Mouse (Mus musculus): Measurements from ENCODE around the gene Plekhg6.

Gene Plekhg6

DNA sequence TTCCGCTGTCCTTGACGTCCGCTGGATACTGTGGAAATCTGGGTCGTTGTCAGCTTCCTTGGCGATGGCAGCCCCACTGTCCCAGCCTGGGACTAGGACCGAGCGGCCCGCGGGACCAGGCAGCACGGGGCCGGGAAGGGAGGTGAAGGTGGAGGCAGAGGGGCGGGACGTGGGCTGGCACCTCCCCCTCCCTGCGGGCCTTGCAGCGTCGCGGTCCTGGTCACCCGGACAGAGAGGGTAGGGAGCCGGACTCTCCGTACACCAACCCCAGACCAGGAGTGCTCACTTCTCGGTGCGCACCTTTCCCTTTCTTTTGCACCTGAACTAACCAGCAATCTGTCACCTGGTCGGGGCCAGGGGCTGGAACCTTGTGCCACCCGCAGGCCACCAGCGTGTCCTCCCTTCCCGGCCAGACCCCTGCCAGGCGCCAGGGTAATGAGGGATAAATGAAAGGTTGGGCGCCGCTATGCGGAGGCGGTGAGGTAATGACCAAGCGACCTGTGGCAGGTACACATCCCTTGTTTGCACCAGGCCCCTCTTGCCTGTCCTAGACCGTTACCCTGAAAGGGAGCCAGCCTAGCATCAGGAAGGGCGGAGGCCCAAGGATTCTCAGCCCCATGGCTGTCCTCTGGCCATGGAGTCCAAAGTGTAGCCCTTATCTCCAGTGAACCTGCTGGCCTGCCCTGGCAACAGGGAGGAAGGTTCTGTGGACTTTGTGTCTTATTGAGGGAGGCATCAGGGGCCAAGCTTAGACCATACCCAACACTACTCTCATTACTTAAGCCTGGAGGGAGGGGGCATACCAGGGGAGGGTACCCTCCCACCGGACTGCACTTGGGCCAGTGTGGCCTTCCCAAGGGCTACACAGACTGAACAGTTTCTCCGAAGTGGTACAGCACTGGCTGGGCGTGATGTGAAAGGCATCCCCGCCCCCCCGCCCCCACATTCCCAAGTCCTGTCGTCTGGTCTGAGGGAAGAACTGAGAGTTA, at the start of gene Plekhg6:
TSS of gene Plekhg6 (minus strand) at position 422 of the 989 bp plus-strand sequence.
- peak; percentile 64 for DNase-seq

DNA sequence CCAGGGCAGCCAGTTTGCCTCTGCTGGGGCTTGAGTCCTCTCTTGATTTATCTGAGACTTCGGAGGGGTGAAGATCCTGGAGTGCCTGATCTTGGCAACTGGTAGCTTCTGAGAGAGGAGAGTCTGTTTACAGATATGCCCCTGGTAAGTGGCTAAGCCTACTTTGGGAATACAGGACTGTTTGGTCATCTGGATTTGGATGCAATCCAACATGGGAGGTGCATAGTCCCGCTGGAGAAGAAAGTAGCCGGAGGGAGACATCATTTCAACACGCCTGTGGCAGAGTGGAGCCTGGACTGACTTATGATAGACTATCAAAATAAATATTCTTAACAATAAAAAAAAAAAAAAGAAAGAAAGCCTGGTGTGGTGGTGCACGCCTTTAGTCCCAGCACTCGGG, 49.1 kb upstream of the Plekhg6 start:
- DNase-seq: peak; percentile 74

DNA sequence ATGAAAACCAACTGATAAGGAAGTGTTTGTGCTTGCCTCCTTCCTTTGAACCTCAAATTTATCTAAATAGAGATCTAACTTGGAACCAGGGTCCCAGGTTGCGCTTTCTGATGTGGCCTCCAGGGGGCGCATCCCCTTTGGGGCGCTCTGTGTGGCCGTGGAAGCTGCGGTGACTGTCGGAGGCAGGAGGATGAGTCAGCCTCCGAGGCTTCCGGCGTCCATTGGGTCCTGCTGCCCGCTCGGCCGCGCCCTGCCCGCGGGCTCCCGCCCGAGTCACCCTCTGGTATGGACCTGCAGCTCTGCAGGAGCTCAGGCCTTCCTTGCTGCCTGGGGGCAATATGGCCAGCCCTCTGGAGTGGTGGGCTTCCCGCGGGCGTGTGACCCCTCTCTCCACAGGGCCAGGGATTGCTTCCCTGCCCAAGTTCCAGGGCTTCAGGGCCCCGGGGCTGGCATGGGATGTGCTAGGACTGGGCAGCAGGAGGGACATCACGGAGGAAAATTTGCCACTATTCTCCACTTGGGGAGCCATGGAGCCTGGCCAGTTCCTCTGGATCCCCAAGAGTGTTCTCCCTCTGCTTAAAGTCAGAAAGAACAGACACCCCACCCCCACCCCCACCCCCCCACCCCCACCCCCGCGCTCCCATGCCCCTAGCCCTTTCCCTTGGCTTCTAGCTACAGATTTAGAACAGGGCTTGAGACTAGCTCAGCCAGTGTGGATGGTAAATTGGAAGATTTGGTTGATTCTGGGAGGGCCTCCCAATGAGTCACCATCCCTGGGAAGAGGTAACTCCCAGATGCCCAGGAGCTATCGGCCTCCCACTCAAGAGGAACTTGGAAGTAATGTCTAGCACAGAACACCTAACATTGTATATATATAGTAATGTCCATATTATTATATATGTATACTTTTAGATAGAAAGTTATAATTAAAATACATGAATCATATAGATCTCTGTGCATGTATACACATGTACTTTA, 46.1 kb upstream of the Plekhg6 start:
- peak; percentile 93 for DNase-seq

DNA sequence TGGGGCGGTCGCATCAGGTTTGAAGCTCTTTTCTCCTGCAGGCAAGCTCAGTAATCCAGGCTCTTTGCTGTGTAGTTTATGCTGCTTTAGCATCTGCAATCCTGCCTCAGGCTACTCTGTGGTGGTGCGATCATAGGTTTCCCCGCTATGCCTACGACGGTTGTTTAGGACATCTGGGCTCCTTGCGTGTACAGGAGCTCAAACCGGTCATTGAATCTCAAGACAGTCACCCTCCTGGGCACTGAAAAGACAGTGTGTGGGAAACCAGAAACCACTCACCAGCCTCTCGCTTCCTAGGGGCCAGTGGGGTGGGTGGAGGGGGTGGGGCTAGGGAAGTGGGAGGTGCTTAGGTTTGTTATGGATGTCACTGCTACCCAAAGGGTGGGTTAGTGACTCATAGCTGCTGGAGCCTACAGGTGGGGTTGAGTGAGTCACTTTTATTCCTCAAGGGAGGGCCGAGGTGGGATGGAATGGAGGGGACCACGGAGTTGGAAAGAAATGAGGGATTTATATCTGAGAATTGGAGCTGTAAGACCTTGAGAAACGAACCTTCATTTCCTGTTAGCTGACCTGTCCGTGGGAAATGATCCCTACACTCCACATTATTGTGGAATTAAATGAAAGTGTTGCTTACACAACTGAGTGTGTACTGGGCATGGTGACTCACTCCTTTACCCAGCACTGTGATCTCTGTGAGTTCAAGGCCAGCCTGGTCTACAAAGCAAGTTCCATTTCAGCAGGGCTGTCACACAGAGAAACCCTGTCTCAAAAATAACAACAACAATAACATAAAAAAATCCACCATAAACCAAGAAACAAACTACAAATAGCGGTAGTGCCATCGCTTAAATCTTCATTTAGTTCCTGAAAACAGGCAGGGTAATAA, 44.9 kb upstream of the Plekhg6 start:
- DNase-seq: no peak

DNA sequence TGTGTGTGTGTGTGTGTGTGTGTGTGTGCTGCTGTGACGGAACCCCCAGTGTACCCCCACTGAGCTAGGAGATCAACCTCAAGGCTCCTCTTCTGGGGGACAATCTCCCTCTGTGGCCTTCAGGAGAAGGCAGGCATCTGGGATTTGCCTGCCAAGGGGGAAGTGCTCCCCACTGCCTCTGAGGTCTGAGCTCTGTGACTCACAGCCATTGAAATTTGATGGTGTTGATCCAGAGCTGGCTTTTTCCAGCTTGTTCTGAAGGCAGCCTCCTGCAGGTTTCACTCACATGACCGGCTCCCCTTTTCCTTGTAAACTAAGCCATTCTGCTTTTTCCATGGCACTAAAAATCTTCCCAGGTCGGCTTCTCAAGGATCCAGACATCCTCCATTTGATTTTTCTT, 43.6 kb upstream of the Plekhg6 start:
- no peak for DNase-seq

DNA sequence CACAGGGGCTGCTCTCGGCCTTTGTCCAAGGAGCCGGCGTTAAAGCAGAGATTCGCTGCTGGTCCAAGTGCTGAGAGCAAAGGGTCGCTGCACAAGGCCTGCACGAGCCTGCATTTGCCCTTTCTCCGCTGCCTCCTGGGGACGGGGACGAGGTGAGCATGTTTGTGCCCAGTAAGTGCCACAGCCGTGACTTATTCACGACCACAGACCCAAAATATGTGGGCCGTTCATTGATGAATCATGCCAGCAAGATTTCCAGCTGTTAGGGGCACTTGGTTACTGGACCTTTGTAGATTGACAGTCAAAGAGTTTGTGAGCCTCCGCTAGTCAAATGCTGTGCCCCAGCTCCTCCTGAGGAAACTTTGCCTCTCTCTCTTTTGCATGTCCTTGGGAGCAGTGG, 42.9 kb upstream of the Plekhg6 start:
- no peak for DNase-seq

DNA sequence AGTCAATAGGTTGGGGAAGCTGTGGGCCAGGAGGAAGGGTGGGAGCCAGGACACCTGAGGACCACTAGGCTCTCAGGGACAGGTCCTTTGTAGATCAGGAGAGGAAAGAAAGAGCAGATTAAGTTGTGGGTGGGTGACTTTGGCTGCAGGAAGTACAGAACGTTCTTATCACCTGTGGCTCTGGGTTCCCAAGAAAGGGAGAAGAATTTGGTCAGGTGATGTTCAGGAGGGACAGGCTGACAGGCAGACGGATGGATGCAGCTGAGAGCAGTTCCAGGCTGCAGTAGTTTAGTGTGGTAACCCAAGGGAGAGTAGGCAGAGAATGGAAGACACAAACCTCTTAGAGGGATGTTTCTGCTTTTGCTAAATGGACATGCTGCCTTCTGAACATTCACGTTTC, 42.5 kb upstream of the Plekhg6 start:
- DNase-seq: no peak

DNA sequence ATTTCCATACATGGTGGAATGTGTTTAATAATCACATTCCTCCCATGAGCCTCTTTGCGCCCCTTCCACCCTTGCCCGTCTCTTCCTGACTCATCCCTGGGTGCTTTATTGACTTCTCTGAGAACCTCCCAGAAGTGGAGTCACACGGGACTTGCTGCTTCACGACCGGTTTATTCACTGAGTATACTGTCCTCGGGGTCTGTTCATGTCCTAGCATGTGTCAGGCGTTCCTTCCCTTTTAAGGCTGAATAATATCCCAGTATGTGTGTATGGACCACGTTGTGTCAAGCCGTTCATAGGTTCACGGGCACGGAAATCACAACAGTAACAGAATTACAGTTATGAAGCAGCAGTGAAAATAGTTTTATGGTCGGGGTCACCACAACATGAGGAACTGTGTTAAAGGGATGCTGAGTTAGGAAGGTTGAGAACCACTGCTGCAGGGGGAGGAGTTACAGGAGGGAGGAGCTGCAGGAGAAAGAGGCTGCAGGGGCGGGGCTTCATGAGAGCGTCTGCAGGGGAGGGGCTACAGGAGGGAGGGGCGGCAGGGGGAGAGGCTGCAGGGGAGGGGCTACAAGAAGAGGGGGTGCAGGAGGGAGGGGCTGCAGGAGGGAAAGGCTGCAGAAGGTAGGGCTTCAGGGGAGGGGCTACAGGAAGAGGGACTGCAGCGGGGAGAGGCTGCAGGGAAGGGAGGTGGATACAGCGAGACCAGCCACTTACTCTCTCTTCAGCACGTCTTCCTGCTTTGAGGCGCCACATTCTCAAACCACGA, 41.6 kb upstream of the Plekhg6 start:
- peak; percentile 89 for DNase-seq

DNA sequence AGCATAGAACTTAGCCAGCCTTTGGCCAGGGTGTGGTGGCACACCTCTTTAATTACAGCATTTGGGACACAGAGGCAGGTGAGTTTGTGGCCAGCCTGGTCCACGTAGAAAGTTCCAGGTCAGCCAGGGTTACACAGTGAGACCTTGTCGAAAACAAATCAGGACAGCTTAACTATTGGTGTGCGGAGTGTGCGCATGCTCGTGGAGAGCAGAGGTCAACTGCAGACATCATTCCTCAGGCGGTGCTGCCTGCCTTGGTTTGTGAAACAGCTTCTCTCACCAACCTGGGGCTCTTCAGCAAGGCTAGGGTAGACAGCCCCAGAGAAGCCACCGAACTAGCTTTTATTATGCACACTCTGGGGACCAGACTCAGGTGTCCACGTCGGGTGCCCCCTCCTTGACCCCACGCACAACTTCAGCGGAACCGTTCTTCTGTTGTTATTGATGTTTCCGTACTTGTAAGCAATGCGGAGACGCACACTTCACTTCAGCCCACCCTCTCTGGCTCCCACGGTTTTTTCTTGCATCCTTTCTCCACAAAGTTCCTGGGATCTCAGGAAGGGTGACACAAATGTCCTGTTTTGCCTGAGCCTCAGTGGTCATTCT, 40.0 kb upstream of the Plekhg6 start:
- no peak for DNase-seq

DNA sequence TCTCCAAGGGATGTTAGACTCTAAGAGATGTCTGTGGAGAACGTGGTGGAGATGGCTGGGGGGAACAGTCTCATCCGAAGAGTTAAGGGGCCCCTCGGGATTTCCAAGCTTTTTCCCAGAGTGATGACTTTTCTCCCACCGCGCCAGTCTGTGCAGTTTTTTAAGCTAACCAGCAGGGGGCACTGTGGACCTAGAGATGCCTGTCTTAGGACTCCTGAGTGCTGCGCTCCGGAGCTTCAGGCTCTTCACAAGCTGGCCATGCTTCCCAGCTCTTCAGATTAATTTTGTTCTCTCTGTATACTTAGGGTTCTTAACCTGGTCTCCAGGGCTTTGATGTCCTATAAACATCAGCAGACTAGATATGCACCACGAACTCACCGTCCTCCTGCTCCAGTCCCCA, 38.2 kb upstream of the Plekhg6 start:
- peak; percentile 81 for DNase-seq

DNA sequence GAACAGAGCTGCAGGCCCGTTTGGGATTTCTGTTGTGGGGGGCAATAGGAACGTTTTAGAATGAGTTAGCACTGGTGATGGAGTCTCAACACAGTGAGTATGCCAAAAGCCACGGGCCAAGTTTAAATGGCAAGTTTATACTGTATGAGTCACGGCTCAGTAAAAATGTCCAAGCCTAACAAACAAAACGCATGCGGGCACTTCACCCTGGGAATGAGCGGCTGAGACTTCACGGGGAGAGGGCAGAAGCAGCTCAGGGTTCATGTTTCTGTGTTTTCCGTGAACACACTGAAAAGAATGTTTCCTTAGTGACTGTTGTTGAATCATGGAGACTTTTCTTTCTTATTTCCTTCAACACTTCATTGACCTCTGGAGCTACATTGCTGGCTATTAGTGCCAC, 32.7 kb upstream of the Plekhg6 start:
- peak; percentile 56 for DNase-seq

DNA sequence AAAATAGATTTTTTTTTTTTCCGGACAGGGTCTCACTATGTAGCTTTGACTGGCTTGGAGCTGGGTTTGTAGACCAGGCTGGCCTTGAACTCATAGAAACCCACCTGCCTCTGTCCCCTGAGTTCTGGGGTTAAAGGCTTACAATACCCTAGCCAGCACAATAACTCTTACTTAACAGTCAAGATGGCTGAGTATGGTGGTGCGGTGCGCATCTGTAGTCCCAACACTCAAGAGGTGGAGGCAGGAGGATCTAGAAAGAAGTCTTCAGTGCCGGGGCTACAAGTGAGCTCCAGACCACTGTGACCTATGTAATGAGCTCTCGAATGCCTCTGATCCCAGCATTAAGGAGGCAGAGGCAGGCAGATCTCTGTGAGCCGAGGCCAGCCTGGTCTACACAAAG, 31.1 kb upstream of the Plekhg6 start:
- no peak for DNase-seq

DNA sequence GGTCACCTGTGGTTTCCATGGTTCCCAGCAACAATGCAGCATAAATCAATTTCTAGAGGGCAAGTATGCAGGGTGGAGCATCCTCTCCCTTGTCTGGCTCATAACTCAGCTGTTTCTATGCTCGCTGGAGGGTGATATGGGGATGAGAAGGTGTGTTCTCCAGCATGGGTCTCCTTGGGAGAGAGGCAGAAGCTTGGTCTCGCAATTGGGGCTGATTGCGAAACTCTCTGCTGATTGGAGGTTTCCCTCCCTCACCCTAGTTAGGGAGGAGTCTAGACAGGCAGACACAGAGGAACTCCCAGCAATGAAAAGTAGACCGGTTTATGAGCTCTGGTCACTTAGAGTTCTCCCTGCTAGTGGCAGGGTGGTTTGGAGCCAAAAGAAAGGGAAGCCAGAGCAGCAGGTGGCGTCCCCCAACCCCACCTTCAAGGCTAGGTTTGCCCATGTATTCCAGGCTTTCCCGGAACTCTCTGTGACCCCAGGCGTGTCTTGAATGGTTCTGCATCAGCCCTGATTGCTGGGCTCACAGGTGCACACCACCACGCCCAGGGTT, 30.5 kb upstream of the Plekhg6 start:
- DNase-seq: peak; percentile 76

DNA sequence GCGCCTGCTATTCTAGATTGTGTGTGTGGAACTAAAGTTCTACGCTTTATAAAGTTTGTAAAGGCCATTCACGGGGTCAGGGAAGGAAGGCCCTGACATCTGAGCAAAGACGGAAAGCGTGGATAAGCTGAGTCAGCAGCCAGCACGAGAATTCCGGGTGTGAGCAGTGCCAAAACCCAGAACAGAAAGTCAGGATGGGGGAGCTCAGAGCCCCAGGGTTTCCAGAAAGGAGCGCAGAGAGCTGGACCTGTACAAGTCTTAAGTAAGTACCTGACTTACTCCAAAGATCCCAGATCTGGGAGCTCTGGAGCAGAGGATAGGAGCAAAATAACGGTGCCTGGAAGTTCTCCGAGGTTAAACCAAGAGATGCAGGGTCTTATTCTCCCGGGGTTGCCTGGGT, 30.0 kb upstream of the Plekhg6 start:
- DNase-seq: no peak

DNA sequence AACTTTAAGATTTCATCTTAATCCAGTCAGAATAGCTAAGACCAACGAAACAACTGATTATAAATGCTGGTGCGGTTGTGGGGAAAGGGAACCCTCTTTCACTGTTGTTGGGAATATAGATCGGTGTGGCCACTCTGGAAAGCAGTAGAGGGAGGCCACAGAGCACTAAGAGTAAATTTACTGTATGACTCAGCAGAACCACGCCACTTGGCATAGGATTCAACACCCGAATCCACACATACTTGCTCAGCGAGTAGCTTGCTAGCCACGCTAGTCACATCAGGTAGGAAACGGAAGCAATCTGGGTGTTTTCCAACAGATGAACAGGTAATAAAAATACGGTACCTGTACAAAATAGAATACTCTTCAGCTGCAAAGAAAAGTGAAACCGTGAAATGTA, 27.1 kb upstream of the Plekhg6 start:
- peak; percentile 50 for DNase-seq

DNA sequence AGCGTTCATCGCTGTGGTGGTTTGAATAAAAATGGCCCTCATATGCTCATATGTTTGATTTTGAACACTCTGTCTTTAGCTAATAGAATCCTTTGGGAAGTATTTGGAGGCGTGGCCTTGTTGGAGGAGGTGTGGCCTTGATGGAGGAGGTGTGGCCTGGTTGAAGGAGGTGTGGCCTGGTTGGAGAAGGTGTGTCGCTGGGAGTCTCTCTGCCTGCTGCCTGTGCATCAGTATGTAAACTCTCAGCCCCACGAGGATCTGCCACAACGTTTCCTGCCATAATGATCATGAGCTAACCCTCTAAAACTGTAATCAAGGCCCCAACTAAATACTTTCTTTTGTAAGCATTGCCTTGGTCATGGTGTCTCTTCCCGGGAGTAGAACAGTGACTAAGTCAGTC, 26.6 kb upstream of the Plekhg6 start:
- DNase-seq: no peak

DNA sequence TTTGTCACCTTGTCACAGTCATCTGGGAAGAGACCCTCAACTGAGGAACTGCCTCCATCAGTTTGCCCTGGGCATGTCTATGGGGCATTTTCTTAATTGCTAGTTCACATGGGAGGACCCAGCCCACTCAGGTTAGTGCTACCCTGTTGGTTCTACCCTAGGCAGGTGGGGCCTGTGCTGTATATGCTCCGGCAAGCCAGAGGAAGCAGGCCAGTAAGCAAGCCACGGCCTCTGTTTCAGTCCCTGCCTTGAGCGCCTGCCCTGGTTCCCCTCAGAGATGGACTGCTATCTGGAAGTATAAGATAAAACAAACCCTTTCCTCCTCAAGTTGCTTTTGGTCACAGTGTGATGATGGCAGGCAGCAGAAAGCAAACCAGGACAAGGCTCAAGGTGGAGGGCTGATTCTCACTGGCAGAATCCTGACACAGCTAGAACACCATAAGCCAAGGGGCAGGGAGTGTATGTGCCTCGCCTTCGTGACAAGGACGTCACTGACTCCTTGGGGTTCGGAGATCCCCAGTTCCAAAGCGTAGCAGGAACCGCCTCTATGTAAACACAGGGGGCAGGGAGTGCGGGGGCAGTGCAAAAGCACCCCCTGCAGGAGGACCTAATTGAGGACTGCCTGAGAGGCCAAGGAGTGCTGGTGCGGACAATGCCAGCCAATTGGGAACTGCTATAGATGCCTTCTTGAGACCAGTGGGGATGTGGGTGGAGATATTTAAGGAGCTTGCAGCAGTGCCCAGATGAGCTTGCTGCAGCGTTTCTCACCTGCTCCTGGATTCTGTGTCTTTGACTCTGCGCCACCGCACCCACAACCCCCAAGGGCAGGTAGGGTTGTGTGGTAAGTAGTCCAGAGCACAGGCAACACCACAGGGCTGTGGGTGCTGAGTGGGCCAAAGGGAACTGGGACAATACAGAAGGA, 25.1 kb upstream of the Plekhg6 start:
- DNase-seq: no peak

DNA sequence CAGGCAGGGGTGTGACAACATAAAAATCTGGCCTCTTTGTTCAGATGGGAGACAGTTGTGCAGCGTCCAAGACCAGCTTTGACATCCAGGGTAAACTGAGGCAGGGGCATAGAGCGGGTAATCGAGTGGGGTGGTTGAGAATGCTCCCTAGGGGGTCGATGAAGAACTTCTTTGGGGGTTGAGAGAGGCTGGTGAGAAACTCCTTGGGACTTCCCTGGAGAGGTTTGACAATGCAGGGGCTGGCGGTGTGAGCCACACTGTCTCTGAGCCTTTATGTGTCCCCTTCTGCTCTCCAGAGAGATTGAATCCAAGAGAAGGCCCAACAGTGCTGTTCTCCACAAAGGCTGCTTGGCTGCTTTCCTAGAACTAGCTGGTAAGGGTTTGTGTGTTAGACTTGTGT, 9.3 kb upstream of the Plekhg6 start:
- no peak for DNase-seq

DNA sequence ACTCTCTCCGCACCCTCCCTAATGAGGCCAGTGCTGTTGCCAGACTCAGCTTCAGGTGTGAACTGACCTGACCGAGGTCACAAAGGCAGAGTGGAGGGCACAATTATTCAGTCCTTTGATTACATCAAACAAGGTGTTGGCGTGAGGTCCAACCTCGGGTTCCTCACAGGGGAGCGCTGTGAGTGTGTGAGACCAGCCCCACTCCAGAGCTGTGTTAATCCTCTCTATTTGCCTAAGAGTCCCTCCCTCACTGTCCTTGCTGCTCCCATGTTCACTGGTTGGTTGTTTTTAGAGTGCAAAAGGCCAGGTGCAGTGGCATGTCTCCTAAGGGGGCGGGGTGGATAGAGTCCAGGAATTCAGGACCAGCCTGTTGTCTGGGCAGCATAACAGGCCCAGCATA, 5.5 kb upstream of the Plekhg6 start:
- no peak for DNase-seq

All from lung, postnatal 36 days (tissue).